Mouse (Mus musculus): Measurements from ENCODE around the gene 4933427I04Rik.
A peak's percentile ranks its signal among the peaks of the same experiment; 100 is the strongest.

Gene 4933427I04Rik

DNA sequence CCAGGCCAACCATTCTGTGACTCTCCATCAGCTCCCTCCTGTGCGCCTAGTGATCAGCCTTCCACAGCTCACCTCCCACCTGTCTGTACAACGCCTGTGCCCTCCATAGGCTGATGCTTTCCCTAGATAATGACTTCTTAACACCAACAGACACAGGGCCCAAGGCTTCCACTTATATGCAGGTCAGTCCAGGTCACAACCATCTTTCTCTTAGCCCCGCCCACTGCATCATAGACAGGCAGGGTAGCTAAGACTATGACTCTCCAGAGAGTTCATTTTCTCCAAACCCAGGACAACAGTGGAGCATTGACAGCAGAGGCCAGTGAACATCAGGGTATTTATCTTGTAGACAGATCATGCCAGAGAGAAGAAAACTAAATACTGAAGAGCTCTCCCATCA lies at the start of gene 4933427I04Rik:
Gene 4933427I04Rik, plus strand, starts transcription at position 301 of the 400 bp plus-strand sequence.
- no peak for DNase-seq

GRCm38 (mm10) chr4:123810475-123811295 lies 48.8 kb upstream of the 4933427I04Rik start:
- no peak for DNase-seq

DNA sequence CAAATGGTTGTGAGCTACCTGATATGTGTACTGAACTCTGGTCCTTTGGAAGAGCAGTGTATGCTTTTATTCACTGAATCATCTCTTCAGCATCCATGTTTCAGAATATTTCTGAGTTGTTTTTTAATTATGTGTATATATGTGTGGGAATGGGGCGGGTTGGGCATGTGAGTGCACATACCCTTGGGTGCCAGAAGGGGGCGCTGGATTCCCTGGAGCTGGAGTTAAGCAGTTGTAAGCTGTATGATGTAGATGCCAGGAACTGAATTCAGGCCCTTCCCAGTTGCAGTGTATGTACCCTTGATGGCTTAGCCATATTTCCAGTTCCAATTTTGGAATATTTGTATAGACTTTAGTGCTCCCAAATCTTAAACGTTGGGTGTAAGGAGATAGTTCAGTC lies 47.0 kb upstream of the 4933427I04Rik start:
- DNase-seq, result no peak

DNA sequence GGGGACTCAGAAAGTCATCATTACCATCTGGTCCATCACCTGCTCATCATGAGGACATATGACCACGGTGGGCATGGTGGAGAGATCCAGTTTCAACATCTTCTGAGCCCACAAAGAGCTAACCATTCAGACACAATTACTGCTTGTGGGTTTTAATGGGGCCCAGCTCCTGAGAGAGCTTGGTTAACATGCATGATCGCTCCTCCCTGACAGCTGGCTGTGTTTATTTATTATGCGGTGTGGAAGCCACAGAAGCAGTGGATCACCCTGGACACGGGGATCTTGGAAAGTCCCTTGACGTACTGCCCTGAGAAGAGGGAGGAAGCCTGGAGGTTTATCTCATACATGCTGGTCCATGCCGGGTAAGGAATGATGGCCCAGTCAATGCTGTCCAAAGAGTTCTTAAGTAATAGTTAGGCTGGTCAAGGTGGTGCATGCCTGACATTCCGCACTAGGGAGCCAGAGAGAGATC lies 45.4 kb upstream of the 4933427I04Rik start:
- DNase-seq, result no peak

DNA sequence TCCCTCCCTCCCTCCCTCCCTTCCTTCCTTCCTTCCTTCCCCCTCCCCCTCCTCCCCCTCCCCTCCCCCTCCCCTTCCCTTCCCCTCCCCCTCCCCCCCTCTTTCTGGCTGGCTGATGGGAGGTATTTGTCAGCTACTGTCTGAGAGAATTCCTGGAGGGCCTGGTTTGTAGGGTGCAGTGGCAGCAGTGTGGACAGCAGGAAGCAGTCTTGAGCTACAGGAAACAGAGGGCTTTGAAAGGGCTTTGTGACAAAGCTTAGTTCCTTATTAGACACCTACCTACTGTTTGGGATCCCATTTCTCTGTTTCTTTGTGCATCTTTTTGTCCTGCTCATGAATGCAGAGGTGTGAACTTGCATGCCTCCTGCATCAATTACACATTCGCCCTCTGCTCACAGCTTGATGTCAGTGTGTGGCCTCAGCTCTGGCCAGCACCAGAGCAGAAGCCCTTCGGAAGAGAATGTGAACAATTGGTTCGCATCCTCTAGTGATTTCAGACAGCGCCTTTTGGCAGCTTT lies 40.3 kb upstream of the 4933427I04Rik start:
- no peak for DNase-seq

GRCm38 (mm10) chr4:123842126-123842525 lies 17.4 kb upstream of the 4933427I04Rik start:
- DNase-seq, result no peak

- no peak for DNase-seq
These were observed 2.6 kb upstream of the 4933427I04Rik start for GRCm38 (mm10) chr4:123856888-123857287.

- DNase-seq, result no peak
These were observed 1.4 kb upstream of the 4933427I04Rik start for GRCm38 (mm10) chr4:123858090-123858489.

DNA sequence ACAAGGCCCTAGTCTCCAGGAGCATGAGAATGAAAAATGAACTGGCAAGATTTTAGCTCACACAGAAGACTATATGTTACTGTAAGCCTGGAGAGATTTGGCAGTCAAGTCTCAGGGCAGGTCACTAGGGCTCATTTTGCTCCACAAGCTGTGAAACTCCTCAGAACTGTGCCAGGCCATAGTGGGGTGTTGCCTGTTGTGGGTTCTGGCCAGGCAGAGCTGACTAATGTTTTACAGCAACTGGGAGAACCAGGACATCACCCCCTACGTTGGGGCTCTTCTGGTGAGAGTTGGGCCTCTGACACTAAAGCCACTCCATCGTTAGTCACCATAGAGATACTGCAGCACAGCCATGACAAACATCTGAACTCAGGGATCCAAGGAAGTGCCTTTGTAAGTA lies 324 bp downstream of the 4933427I04Rik start:
- DNase-seq, result no peak

- DNase-seq, result no peak
These were observed 1.1 kb downstream of the 4933427I04Rik start for GRCm38 (mm10) chr4:123860621-123861020.

DNA sequence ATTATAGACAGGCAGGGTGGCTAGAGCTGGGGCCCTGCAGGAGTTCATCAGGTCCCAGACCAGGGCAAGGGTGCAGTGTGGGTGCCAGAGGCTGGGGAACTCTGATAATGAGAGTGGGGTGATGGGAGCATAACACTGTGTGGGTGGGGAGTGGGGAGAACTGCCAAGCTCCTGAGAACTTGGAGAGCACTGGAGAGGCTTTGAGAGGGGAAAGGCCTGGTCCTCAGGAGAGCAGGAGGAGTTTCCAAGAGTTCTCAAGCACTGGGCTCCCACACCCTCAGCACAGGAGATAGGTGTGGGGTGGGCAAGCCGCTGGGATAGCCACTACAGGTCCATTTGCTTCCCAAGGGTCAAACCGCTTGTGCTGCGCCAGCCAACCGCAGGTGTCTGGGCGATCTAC lies 34.2 kb downstream of the 4933427I04Rik start:
- DNase-seq, result no peak

DNA sequence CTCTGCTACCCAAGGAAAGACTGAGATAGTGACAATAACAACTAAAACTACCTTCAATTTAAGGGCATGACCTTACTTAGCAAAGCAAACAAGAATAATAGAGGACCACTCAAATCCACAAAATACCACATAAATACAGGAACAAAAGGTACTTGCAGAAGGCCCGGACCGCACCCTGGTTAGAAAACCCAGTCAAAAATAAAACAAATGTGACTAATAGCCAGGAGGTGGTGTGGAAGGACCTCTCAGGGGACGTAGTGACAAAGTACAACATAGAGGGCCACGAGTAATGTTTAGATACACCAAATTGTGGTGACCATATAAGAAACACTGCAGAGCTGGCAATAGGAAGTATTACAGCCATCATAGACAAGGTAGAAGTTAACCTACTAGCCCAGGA lies 34.8 kb downstream of the 4933427I04Rik start:
- no peak for DNase-seq

GRCm38 (mm10) chr4:123898696-123899095 lies 39.2 kb downstream of the 4933427I04Rik start:
- peak; percentile 52 for DNase-seq

GRCm38 (mm10) chr4:123903432-123903831 lies 44.0 kb downstream of the 4933427I04Rik start:
- no peak for DNase-seq

DNA sequence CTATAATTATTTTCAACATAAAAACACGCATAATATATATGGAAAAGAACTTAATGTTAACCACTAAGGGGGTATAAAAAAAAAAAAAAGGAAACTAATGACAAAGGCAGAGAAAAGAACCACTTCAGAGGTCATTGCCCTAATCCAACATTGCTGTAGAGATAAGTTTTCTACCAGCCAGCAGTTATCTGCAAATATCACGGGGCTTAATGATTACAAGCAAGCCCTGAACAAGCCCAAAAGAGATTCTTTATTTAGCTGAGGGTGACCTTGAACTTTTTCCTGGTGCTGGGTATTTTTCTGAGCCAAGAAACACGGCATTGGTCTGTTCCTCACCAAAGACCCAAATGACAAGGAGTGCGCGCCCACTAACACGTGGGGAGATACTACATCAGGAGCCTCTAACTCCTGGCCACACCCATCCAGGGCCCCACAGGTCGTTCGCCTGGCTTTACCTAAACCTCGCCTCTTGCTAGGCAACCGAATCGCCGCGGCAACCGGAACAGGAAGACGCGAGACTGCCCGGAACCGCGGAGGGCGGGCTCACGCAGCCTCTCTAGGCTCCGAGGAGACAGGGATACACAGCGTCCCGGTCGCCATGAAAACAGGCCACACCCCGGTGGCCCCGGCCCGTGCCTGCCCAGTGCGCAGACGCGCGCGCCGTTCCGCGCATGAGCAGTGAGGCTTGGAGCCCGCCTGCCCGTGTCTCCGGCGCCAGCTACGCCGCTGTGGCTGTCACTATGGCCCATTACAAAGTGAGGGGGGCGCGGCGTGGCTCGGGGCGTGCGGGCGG lies 45.0 kb downstream of the 4933427I04Rik start, which contains the start of gene Mycbp:
Gene Mycbp, plus strand, starts transcription at position 500 of the 793 bp plus-strand sequence.
- DNase-seq, result peak; percentile 99

DNA sequence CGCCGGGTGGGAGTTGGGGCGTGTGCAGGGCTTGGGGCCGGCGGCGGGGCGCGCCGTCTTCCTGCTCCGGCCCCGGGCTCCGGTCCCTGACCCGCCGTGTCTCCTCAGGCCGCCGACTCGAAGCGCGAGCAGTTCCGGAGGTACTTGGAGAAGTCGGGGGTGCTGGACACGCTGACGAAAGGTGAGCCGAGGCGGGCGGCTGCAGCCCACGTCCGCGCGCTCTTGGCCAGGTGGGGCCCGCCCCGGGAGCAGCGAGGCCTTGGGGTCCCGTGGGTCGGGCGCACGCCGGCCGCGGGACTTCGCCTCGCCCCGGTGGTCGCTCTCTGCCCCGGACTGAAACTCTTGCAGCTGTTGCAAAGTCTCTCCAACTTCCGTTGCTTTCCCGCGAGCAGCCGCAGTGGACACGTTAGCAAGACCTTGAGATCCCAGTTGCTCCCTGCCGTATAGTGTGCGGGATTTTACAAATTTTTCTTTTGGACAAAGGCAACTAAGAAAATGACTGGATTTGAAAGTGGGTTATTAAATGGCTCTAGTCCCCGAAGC lies 45.7 kb downstream of the 4933427I04Rik start:
- DNase-seq, result no peak

DNA sequence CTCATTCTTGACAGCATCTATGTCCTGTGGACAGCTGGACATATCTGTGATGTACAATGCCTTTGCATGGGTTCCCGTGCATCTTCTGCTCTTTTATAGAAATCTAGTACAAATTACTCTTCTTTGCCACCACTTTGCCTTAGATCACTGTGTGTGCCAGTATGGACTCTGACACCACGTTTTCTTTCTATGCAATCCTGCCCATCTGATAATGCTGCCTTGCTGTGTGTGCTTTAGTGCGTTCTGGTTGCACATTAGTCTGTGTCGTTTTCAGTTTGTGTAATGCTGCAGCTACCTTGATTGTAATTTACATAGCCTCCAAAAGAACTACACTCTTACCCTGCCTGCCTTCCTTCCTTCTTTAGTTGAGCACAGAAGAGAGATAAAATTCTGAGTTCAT lies 52.0 kb downstream of the 4933427I04Rik start:
- no peak for DNase-seq

DNA sequence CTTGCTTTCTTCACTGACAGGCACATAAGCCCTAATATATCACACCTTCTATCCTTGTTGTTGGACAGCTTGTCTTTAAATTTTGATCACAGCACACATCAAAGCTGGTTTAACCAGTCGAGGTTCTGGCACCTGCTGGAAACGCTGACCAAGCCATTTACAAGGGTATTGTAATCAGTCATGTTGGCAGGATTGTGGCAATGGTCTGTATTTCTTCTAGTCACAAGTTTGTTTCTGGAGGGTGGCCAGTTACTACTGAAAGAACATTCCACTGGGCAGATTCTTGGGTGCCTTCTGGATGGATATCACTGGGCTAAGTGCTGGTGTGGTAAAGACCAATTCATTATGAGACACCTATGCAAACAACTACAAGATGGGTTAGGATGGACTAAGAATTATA lies 53.0 kb downstream of the 4933427I04Rik start:
- no peak for DNase-seq
